Mouse (Mus musculus) skeletal muscle tissue, adult 2 months (tissue): ENCODE measurements around the gene Ndufs5.

Experiments
- DNase-seq: peaks from one replicate; pipeline ENCODE4 v3.0.0-alpha.2; 2012; ENCODE audit warnings: low read depth, low spot score

Gene Ndufs5

DNA sequence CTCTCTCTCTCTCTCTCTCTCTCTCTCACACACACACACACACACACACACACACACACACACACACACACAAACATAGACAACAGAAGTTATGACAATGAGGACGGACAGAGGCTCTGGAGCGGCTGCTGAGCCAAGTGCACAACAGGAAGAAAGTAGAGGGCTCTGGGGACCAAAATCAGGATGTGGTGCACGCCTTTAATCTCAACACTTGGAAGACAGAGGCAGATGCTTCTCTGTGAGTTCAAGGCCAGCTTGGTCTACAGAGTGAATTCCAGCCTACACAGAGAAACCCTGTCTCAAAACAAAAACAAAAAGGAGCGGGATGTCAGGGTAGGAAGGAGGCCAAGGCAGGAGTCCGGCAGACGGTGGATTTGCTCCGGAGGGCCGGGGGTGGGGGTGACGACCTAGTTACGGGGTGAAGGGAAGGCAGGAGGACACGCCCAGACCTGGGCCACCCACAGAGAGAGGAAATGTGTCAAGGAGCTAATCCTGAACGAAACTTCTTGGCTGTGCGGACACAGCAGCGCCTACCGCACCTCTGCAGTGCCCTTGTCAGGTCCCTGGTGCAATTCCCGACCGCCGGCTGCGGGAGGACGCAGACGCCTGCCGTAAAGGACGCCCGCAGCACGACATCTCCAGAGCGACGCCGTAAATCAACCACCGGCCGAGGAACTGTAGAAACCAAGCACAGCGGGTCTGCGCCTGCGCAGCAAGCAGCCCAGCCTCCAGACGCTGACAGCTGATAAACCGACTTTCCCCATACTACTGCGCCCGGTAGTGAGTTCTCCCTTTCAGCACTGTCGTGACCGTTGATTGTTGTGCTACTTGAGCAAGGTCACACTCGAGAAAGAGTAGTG lies at the start of gene Ndufs5:
Gene Ndufs5, minus strand, starts transcription at position 629 of the 860 bp plus-strand sequence.
- peak; percentile 98 for DNase-seq

DNA sequence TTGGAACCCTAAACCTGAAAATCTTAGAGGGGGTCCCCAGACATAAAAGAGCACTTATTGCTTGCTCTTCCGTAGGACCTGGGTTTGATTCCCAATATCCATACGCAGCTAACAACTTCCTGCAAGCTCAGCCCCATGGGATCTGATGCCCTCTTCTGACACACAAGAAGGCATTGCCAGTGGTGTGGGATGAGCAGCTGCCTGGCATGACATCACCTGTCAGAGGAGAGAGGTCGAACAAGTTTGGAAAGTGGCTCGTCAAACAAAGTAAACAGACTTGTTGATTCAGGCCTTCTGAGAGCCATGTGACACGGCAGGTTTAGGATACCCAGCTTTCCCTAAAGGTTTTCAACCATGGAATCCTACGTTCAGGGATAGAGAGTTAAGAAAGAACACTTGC lies 47.1 kb upstream of the Ndufs5 start:
- DNase-seq: no peak

DNA sequence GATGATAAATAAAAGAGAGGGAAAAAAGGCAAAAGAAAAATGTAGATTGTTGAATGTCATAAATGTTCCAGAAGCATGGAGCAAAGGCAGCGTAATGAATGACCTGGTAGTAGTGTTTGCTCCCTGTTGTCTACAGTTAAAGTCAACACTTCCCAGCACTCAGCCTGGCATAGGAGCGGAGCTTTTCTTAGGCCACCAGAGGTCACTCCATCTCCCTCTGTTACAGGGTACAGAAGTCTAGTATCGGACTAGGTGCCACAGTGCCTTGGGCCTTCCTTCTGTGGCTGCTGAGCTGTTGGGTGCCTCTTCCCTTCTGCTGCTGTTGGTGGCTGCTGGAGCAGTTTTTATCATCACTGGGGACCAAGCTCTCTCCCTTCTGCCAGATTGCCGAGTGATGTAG lies 40.3 kb upstream of the Ndufs5 start:
- no peak for DNase-seq

DNA sequence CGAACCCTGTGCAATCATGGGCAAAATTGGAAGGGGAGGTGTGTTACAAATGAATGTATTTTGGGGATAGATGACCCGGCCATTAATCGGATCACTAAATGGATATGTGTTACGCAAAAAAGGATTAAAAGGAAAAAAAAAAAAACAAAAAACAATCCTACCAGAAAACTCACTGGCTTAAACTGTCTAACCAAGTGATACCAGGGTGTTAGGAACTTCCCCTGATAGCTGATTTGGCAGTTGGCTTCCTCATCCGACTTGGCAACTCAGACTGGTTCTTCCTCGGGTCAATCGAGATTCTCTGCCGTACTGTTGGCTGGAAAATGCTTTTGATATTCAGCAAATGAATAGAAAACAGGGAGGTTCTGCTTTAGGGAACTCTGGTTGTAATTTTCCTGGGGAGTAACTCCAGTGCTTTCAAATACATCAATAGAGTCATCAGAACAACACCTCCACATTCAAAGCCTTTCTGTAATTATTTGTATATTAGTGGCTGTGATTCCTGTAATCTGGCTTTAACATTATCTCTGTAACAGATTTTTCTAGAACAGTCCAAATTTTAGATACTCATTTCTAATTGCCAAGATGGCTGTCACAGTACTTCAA lies 32.8 kb upstream of the Ndufs5 start:
- DNase-seq: peak; percentile 36

DNA sequence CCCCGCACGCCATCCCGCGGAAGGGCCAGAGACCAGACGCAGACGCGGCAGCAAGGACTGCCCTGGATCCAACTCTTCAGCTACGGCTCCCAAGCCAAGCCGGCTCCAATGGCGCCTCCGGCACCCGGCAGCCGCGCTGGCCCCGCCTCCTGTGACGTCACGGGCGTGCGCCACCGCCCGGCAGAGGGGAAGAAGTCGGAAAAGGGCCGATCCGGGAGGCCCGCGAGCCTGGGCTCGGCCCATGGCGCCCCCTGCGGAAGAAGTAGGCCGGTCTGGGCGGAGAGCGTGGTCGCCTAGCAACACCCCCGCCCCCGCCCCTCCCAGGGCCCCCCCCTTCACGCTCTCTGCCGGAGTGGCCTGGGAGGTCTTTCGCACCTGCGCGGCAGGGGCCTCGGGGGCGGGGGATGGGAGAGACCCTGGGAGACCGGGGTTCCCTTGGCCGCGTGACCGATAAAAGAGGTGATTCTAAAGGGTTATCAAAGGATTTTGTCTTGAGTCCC lies 32.2 kb upstream of the Ndufs5 start, which contains the start of gene Akirin1:
Gene Akirin1, minus strand, starts transcription at position 194 of the 500 bp plus-strand sequence.
- DNase-seq: peak; percentile 96

DNA sequence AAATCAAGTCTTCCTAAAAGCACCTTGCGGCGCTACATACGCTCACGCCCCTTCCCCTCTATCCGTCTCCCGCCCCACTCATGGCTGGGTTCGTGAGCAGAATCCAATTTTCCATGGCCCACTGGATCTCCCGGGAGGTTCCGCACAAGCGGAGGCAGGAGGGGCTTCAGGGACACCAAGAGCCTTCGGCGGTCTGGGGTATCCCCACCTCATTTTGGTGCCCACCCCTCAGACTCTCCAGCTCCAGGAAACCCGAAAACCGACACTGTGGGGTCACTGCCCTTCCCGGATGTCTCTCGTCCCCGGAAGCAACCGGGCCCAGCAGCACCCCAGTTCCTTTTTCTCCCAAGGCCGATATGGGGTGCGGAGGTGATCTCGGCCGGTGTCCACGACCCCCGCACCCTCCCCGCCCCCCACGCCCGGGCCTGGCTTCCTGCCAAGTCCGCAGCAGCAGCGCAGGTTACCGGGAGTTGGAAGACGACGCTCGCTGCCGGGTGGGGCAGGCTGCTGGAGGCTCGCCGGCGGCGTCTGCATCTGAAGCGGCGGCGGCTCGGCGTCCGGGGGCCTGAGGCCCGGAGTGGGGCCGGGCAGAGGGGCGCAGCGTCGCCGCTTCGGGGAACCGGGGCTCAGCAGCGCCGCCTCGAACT lies 31.6 kb upstream of the Ndufs5 start:
- DNase-seq: peak; percentile 28

DNA sequence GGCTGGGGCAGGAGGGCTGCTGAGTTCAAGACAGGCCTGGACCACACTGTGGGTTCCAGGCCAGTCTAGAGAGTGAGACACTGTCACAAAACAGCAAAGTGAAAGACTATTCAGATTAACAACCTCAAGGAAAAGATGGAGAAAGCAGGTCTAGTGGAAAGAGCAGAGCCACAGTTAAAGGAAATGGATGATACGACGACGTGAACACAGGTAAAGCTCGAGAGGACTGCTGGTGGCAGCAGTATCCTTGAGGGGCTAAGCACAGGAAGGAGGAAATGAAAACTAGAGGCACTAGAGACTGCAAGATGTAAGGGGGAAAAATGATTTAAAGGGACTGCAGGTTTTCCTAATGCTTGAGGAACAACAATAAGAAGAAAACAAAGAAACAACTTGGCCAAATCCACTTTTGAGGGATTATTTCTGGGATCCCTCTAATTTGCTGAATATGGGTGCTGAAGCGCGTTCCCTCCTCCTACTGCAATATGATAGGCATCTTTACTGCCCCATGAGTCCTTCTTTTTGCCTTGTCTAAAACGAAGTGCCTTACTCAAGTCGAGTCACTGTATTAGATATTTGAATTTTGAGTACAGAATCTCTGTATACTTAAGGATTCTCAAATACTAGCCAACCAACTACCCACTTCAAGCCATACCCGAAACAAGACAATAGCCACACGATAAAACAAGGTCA lies 30.9 kb upstream of the Ndufs5 start:
- DNase-seq: no peak

DNA sequence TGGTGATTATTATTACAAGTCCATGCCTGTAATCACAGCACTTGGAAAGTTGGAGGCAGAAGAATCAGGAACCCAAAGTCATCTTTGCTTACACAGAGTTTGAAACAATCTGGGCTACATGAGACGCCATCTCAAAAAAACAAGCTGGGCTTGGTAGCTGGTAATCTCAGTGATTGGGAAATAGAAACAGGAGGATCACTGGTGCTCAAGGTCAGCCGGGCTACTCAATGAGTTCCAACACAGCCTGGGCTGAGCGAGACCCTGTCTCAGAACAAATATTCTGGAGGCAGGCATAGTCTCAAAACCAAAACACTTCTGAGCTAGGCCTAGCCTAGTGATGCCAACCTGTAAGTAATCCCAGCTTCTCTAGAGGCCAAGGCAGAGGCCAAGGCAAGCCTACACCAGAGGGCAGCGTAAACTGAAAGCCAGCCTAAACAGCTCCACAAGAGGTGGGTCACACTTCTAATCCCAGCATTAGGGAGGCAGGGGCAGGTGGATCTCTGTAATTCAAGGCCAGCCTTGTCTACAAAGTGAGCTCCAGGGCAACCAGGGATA lies 27.3 kb upstream of the Ndufs5 start:
- peak; percentile 12 for DNase-seq

DNA sequence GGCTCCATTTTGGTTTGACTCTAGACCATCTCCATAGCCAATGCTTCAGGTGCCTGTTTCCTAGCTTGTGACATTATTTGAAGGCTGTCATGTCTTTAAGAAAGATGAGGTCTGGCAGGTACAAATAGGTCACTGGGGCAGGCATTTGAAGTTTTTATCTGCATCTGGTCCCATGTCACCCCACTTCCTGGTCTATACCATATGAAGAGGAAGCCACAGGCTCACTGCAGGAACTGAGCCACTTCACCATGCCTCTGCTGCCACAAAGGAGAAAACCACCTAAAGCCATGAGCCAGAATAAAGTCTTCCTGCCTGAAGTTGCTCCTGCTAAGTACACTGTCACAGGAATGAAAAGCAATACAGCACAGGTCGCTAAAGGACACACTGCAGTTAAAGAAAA lies 24.9 kb upstream of the Ndufs5 start:
- DNase-seq: no peak

DNA sequence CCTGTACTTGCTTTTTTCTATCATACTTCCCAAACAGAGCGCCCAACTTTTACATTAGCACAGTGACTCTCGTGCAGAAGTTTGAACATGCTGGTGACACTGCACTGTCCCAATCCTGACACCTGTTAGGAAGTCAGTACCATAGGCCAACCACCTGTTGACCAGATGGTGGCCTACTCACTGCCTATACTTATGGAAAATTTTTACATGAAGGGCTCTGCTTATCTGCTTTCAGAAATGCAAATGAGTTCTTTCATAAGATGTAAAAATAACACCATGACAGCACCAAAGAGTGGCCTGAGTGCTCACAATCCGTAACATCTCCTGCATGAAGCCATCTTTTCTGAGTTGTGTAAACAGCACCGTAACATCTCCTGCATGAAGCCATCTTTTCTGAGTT lies 20.7 kb upstream of the Ndufs5 start:
- DNase-seq: no peak

DNA sequence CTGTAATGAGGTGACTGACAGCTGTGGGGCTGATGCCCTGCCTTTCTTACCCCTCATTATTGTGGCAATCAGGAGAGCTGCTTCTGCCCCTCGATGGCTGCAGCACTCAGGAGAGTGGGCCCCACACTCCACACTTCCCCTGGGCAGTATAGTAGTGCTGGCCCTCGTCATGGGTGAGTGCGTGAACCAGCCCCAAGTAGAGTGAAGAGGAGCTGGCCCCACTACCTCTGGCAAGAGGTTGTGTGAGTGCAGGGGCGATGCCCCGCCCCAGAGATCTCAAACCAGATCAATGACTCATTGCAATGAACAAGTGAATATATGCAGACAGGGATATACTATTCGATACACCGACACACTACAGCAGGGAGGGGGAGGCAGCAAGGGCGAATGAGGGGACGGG lies 15.5 kb upstream of the Ndufs5 start:
- no peak for DNase-seq

DNA sequence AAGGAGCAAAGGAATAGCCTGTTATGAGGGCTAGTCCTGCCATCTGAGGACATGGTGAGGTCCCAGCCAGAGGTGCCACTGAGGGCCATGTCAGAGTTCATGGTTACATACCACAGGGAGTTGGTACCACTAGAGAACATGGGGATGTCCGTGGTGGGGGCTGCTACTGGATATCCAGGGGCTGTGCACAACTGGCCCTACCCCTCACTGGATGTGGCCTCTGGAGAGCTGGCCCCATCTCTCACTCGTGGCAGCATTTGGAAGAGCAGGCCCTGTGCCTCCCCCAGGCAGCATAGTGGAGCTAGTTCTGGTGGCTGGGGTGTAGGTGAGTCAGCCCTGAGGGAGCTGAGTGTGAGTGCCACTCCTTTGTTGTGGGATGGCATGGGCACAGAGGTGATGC lies 14.9 kb upstream of the Ndufs5 start:
- no peak for DNase-seq

DNA sequence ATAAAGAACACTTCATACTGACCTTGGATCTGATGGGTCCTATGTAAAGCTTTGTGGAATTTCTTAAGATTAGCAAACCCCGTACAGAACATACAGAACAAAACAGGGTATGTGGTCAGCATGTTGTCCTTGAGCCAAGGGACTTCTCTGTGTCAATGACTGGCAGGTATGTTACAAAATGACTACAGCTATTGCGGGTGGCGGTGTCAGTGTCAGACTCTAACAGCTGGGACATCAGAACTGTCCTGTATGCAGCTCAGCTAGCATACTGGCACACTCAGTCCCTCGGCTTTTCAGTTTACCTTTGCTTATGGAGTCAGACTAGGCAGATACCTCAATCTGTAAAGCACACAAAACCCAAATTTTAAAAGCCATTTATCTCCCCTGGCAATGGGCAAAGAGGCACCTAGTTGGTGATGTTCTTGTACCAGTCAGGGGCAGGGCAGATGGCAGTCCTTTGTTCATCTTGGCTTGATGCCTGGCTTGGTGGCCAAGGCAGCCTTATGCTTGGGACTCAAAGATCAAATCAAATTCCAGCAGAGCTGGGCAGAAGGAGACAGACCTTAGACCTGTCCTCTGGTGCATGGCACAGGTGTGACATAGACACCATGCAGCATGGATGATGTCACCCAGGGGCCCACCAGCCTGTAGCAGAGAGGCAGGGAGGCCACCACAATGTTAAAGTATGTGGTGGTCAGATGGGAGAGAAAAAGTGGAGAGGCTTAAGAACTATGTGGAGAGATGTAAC lies 14.3 kb upstream of the Ndufs5 start:
- no peak for DNase-seq

DNA sequence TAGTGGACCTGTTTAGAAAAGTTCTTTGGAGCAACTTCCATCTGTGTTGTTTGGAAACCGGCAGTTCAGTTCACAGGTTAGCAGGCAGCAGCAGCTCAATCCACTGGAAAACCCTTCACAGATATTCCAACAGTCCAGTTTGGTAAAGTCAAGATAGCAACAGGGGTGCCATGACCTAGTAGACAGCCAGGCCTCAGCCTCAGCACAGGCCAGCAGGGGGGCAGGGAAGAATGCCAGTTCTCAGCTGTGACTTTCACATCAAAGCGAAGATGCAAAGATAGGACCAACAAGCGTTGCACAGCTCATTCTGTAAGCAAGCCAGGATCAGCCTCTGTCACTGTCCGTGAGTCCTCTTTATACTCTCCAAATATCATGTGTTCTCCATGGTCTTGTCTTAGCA lies 3.8 kb upstream of the Ndufs5 start:
- no peak for DNase-seq

DNA sequence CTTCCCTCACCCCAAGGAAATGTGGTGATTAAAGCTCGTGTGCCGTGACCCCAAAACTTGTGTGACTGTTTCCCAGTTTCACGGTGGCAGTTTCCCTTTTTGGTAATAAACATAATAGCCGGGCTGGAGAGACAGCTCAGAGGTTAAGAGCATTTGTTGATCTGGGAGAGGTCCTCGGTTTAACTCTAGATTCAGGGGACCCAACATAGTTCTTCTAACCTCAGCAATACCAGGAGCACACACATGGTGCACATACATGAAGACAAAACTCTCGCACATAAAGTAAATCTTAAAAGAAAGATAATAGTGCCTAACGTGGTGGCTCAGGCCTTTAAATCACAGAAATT lies 405 bp upstream of the Ndufs5 start:
- DNase-seq: no peak

DNA sequence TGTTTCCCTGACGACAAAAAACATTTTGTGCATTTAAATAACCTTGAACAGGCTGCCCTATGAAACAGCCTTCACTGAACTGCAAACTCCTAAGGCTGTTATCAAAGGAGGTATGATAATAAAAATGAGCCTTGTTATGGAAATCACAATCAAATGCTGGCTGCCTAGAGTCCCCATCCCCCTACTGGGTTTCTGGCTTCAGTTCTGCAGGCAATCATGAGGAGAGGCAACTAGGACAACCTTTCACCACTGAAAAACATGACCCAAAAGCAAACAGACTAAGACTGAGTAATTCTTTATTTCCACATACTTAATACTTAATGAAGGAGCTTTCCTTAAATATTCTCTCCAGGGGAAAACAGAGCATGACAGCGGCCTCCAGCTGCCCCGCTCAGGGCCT lies 5.6 kb downstream of the Ndufs5 start:
- no peak for DNase-seq

DNA sequence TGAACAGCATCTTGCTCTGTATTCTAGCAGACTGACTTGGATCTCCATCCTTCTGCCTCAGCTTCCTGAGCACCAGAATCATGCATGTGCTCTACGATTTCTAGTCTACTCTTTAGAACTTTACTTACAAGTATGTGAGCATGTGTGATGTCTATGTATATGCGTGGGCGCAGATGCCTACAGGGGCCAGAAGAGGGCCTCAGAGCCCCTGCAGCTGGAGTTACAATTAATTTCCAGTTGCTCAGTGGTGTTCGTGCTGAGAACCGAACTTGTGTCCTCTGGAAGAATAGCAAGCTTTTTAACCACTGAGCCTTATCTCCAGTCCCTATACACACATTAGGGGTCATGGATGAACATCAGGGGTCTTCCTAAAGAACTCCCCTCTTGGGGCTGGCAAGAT lies 10.7 kb downstream of the Ndufs5 start:
- no peak for DNase-seq

DNA sequence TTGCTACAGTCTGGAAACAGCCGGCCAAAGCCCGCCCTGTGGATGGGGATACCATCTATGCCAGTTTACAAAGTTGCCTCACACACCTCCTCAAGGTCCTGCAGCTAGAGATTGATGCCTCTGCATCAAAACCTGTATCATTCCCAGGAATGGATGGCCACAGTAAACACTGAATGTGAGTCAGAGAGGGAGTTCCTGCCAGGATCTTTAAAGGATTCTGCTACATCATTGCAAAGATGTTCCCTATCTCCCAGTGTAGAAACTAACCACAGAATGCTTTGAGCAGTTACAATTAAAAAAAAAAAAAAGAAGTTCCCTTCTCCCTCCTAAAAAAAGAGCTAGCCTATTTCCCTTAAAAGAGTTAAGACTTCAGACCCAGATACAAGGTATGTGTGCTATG lies 12.7 kb downstream of the Ndufs5 start:
- no peak for DNase-seq

DNA sequence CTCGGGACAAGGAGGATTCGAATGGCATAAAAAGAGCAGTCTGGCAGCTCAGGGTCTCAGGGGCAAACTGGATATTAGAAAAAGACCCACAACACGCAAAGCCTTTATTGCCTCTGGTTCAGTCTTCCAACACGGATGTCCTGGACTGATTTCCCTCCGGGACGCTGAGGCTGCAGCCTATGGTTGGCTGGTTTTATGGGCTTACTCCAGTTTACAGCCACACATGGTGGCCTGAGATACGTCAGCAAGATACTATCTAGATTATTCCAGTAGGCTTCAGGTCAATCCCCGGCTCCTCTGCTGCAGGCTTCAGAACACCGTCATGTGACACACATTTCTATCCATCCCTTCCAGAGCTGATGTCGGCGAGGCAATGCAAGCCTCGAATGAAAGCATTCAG lies 24.6 kb downstream of the Ndufs5 start:
- no peak for DNase-seq

DNA sequence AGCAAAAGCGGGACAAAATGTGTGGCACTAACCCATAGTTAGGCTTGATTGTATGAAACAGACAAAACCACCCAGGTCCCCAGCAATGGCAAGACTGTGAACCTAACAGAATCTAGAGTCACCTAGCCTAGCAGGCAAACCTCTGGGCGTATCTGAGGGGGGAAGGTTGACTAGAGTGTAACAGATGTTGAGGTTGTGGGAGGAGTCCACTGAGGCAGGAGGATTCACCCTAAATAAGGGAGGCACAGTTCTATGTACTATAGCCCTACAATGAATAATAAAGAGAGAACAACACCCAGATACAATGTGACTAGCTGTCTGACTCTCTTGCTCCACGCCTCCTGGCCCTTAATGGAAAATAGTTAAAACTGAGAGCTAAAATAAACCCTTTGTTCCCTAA lies 25.9 kb downstream of the Ndufs5 start:
- no peak for DNase-seq

DNA sequence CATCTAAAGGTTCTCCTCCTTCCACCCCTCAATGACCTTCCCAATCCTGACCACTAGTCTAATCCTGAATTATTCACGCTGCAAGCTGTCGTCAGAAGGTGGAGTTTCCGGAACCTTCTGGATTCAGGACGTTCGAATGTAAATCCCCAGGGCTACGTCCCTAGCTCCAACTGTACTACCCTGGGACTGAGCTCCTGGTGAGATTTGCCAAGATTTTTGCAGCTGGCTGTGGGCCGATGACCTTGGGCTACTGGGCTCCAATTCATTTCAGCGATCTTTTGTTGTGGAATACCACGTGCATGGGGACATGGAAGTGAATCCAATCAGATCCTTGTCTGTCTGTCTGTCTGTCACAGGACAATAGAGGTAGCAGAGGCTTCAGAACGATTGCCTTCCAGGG lies 27.7 kb downstream of the Ndufs5 start:
- DNase-seq: no peak
